Mouse (Mus musculus) hindbrain, embryonic 16.5 days (tissue): ENCODE results near the gene Cnot10. TPM values are rescaled to one million over a fixed set of nuclear protein-coding genes. Genes with fewer than 3 reads are reported as not detected.

Source experiments
- ATAC-seq: fragments of 200-750 bp; cut with Nextera tagmentation; 2 replicates; pipeline ENCODE4 v1.8.0; 2017; ENCODE audit warnings: moderate TSS enrichment, moderate library complexity
- H3K27ac ChIP-seq: fragments of 300-500 bp; sonication (generic); 2 replicates; pipeline ENCODE4 v1.5.1; 2014; ENCODE audit warnings: low read depth, mild to moderate bottlenecking, control low read depth, low read length, moderate library complexity
- H3K27me3 ChIP-seq: fragments of 300-500 bp; sonication (generic); replicated peaks from 2 replicates; pipeline ENCODE4 v1.6.1; 2014; ENCODE audit warnings: low read length; ENCODE audit not compliant: control insufficient read depth, insufficient read depth
- H3K36me3 ChIP-seq: fragments of 300-500 bp; sonication (generic); 2 replicates; pipeline ENCODE4 v1.6.1; 2014; ENCODE audit warnings: mild to moderate bottlenecking, low read length, moderate library complexity, mixed read lengths; ENCODE audit not compliant: control insufficient read depth, insufficient read depth
- H3K4me1 ChIP-seq: fragments of 300-500 bp; sonication (generic); 2 replicates; pipeline ENCODE4 v1.6.1; 2014; ENCODE audit warnings: low read depth, low read length; ENCODE audit not compliant: control insufficient read depth, insufficient read depth
- H3K4me2 ChIP-seq: fragments of 300-500 bp; sonication (generic); 2 replicates; pipeline ENCODE4 v1.6.1; 2014; ENCODE audit warnings: mild to moderate bottlenecking, low read length, control low read depth, moderate library complexity
- H3K4me3 ChIP-seq: fragments of 300-500 bp; sonication (generic); 2 replicates; pipeline ENCODE4 v1.5.1; 2014; ENCODE audit warnings: mild to moderate bottlenecking, low read length, control low read depth, moderate library complexity
- H3K9ac ChIP-seq: fragments of 300-500 bp; sonication (generic); 2 replicates; pipeline ENCODE4 v1.6.1; 2014; ENCODE audit warnings: low read depth, mild to moderate bottlenecking, control low read depth, low read length, moderate library complexity
- H3K9me3 ChIP-seq: fragments of 300-500 bp; sonication (generic); 2 replicates; pipeline ENCODE4 v1.6.1; 2014; ENCODE audit warnings: mild to moderate bottlenecking, low read length, moderate library complexity; ENCODE audit not compliant: control insufficient read depth
- WGBS: fragments of 180-500 bp; shearing (Covaris S2); extraction: QIAGEN DNeasy Blood & Tissue Kit; methylation state at CpG from one replicate; pipeline ENCODE4 v1.1.7; 2014; 5-methylcytosine and 5-hydroxymethylcytosine counted together
- polyA plus RNA-seq: library from polyadenylated mRNA; unstranded; fragments of >200 nt; fragmentation: Nextera tagmentation; extraction: Ambion mirVana; gene quantifications from 2 replicates; pipeline ENCODE4 v1.2.1, GENCODE M21; 2015

Gene Cnot10
- polyA plus RNA-seq, 1 experiment from 2014 or later: 52.1 TPM

- peak overlapping the region; percentile 59 for H3K4me3 ChIP-seq
- 2% methylated on average over 36 of the region's 36 CpGs for WGBS
- peak overlapping the region; percentile 70 for H3K4me2 ChIP-seq
- H3K9me3 ChIP-seq: no peaks in the 10 kb centered on the region
- ATAC-seq: no peak
- H3K9ac ChIP-seq: no peak overlapping the region
- no peaks in the 10 kb centered on the region for H3K36me3 ChIP-seq
- H3K27ac ChIP-seq: no peak overlapping the region
- peaks cover 25% of the 10 kb centered on the region for H3K4me1 ChIP-seq
- peaks cover 40% of the 10 kb centered on the region for H3K27me3 ChIP-seq
These were observed 79.0 kb downstream of the Cnot10 start for GRCm38 (mm10) chr9:114560771-114561670.

GRCm38 (mm10) chr9:114560141-114560540 is 79.8 kb downstream of the Cnot10 start:
- Histone ChIP-seq H3K27me3 (peaks cover 40% of the 10 kb centered on the region), H3K27ac (no peak overlapping the region), H3K9ac (no peak overlapping the region), H3K36me3 (no peaks in the 10 kb centered on the region), H3K9me3 (no peaks in the 10 kb centered on the region), H3K4me2 (no peak overlapping the region), H3K4me3 (no peak overlapping the region), H3K4me1 (peaks cover 25% of the 10 kb centered on the region)
- ATAC-seq: no peak
- WGBS: 19% methylated on average over 7 of the region's 7 CpGs

GRCm38 (mm10) chr9:114557086-114557485 is 82.9 kb downstream of the Cnot10 start:
- no peak for ATAC-seq
- Histone ChIP-seq H3K9ac (no peak overlapping the region), H3K4me3 (no peak overlapping the region), H3K36me3 (no peaks in the 10 kb centered on the region), H3K4me2 (no peak overlapping the region), H3K27me3 (peaks cover 22% of the 10 kb centered on the region), H3K4me1 (peaks cover 16% of the 10 kb centered on the region), H3K27ac (no peak overlapping the region), H3K9me3 (no peaks in the 10 kb centered on the region)
- WGBS: 17% methylated on average over 7 of the region's 7 CpGs

- no peak overlapping the region for H3K9ac ChIP-seq
- H3K4me2 ChIP-seq: no peak overlapping the region
- ATAC-seq: no peak
- no peaks in the 10 kb centered on the region for H3K36me3 ChIP-seq
- no peak overlapping the region for H3K27ac ChIP-seq
- H3K4me1 ChIP-seq: peaks cover 12% of the 10 kb centered on the region
- H3K9me3 ChIP-seq: no peaks in the 10 kb centered on the region
- H3K4me3 ChIP-seq: no peak overlapping the region
- peaks cover 15% of the 10 kb centered on the region for H3K27me3 ChIP-seq
- 39% methylated on average over 10 of the region's 10 CpGs for WGBS
These were observed 83.6 kb downstream of the Cnot10 start for GRCm38 (mm10) chr9:114556276-114556855.

GRCm38 (mm10) chr9:114554355-114554979 is 85.5 kb downstream of the Cnot10 start:
- ATAC-seq: peak; percentile 9; the same call in 1 of the 2 replicates
- WGBS: 50% methylated on average over 5 of the region's 5 CpGs
- no peak overlapping the region for H3K4me3 ChIP-seq
- peaks cover 7% of the 10 kb centered on the region; the same call in 1 of the 2 replicates for H3K4me1 ChIP-seq
- no peak overlapping the region for H3K27ac ChIP-seq
- no peaks in the 10 kb centered on the region for H3K36me3 ChIP-seq
- H3K9me3 ChIP-seq: no peaks in the 10 kb centered on the region
- H3K27me3 ChIP-seq: peaks cover 4% of the 10 kb centered on the region
- H3K9ac ChIP-seq: no peak overlapping the region
- H3K4me2 ChIP-seq: no peak overlapping the region

- H3K27ac ChIP-seq: no peak overlapping the region
- no peak overlapping the region for H3K4me3 ChIP-seq
- H3K4me2 ChIP-seq: no peak overlapping the region
- H3K4me1 ChIP-seq: peaks cover 7% of the 10 kb centered on the region; the same call in 1 of the 2 replicates
- no peaks in the 10 kb centered on the region for H3K36me3 ChIP-seq
- ATAC-seq: no peak
- H3K27me3 ChIP-seq: peaks cover 3% of the 10 kb centered on the region
- H3K9ac ChIP-seq: no peak overlapping the region
- no peaks in the 10 kb centered on the region for H3K9me3 ChIP-seq
These were observed 86.2 kb downstream of the Cnot10 start for GRCm38 (mm10) chr9:114553828-114554227.

GRCm38 (mm10) chr9:114550033-114550432 is 90.0 kb downstream of the Cnot10 start:
- Histone ChIP-seq H3K4me3 (no peak overlapping the region), H3K27ac (no peak overlapping the region), H3K27me3 (no peaks in the 10 kb centered on the region; the same call in 1 of the 2 replicates), H3K9ac (no peak overlapping the region), H3K36me3 (no peaks in the 10 kb centered on the region), H3K4me2 (no peak overlapping the region), H3K4me1 (peaks cover 7% of the 10 kb centered on the region; the same call in 1 of the 2 replicates), H3K9me3 (no peaks in the 10 kb centered on the region)
- no peak for ATAC-seq
- WGBS: 15% methylated on average over 6 of the region's 6 CpGs

GRCm38 (mm10) chr9:114549117-114549516 is 90.9 kb downstream of the Cnot10 start:
- Histone ChIP-seq H3K27ac (no peak overlapping the region), H3K4me1 (peaks cover 4% of the 10 kb centered on the region; the same call in 1 of the 2 replicates), H3K9ac (no peak overlapping the region), H3K9me3 (no peaks in the 10 kb centered on the region), H3K4me2 (no peak overlapping the region), H3K36me3 (no peaks in the 10 kb centered on the region), H3K27me3 (no peaks in the 10 kb centered on the region; the same call in 1 of the 2 replicates), H3K4me3 (no peak overlapping the region)
- no peak for ATAC-seq
- WGBS: 20% methylated on average over 5 of the region's 5 CpGs

- Histone ChIP-seq H3K27me3 (no peaks in the 10 kb centered on the region; the same call in 1 of the 2 replicates), H3K36me3 (no peaks in the 10 kb centered on the region), H3K4me3 (no peak overlapping the region), H3K27ac (no peak overlapping the region), H3K9me3 (no peaks in the 10 kb centered on the region), H3K4me1 (peaks cover 4% of the 10 kb centered on the region; the same call in 1 of the 2 replicates), H3K4me2 (no peak overlapping the region), H3K9ac (no peak overlapping the region)
- WGBS: 27% methylated on average over 4 of the region's 4 CpGs
- ATAC-seq: no peak
These were observed 91.5 kb downstream of the Cnot10 start for GRCm38 (mm10) chr9:114548496-114548895.
